Mouse (Mus musculus): ENCODE data around the gene Mical3. TPM values are rescaled to one million over a fixed set of nuclear protein-coding genes. Genes with fewer than 3 reads are reported as not detected.

Mical3 gene
- polyA plus RNA-seq, 1 experiment from 2014 or later: 12.9 TPM

DNA sequence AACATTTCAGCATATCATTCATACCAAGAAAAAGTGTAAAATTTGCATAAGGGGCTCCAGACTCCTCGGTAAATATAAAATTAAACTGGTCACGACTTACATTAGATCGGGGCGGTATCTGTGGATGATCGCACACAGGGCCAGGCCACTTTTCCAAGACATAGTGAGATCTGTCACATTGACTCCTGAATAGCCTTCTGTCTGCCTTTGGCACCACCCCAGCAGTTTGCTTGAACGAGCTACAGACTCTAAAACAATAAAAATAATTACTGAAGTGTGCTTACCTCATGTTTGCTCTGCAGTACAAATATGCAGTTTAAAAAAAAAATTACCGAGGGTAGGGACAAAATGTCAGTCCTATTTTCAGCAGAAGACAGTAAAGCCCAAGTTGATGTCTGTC is 103.9 kb downstream of the Mical3 start:
- Histone ChIP-seq H3K27me3 (replicated peaks; ENCODE audit: control insufficient read depth, insufficient read depth, low read length) (no peaks in the 10 kb centered on the region), H3K4me1 (replicated peaks; ENCODE audit: control insufficient read depth, insufficient read depth, low read length) (no peaks in the 10 kb centered on the region), H3K9me3 (ENCODE audit: control insufficient read depth, low read length) (no peaks in the 10 kb centered on the region), H3K36me3 (ENCODE audit: control insufficient read depth, insufficient read depth, low read length) (peaks cover 41% of the 10 kb centered on the region), H3K27ac (ENCODE audit: low read depth) (no peak overlapping the region), H3K4me3 (ENCODE audit: low read depth, low read length) (no peak overlapping the region), H3K9ac (ENCODE audit: low read length) (no peak overlapping the region), H3K4me2 (ENCODE audit: low read length) (no peak overlapping the region)
- DNase-seq (ENCODE audit: low spot score): no peak
- ATAC-seq (replicated peaks; ENCODE audit: low FRiP score, low TSS enrichment, low read depth): no peak
- 80% methylated on average over 7 of the region's 7 CpGs for WGBS

DNA sequence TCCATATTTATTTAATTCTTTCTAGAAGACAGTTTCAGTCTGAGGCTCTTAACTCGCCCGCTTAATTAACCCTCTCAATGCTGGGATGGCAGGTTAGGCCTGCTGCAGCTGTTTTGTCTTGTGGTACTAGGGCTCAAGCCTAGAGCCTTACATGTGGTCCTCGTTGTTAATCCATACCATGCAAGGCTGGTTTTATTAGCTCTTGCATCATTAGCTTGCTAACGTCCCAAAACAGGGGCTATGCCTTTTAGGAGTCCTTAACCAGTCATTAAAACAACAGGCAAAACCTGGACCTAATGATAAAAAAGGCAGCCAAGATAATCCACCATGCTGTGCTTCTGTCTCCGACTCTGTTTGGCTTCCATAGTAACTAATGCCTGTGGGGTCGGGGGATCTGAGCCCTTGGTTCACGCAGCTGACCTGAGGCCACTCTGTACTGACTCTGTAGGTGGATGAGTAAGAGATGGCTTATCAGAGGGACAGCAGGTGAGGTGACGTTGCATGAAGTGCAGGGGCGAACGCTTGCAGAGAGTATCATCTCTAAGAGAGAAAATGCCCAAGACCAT is 104.7 kb downstream of the Mical3 start:
- H3K27ac ChIP-seq (ENCODE audit: low read depth): no peak overlapping the region
- DNase-seq (ENCODE audit: low spot score): no peak

DNA sequence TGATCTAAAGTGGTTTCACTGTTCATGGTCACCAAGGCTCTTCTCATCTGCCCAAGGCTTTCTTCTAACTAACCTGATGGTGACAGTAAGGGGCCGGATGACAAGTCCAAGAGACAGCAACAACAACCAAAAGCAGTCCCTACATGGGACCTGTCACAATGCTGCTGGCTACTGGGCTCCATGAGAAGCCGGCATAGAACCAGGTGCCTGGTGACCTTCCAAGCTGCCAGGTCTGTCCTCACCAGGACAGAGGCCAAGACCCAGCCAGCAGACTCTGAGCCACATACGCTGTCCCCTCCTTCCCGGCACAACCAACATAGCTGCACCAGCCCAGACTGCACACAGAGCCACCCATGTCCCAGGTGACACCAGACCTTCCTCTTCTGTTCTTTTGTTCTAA is 112.7 kb downstream of the Mical3 start:
- no peaks in the 10 kb centered on the region for H3K4me1 ChIP-seq (replicated peaks; ENCODE audit: control insufficient read depth, insufficient read depth, low read length)
- WGBS: 99% methylated on average over 4 of the region's 4 CpGs
- H3K9me3 ChIP-seq (ENCODE audit: control insufficient read depth, low read length): no peaks in the 10 kb centered on the region
- H3K4me3 ChIP-seq (ENCODE audit: low read depth, low read length): no peak overlapping the region
- ATAC-seq (replicated peaks; ENCODE audit: low FRiP score, low TSS enrichment, low read depth) (no peak), DNase-seq (ENCODE audit: low spot score) (no peak)
- no peak overlapping the region for H3K9ac ChIP-seq (ENCODE audit: low read length)
- no peak overlapping the region for H3K27ac ChIP-seq (ENCODE audit: low read depth)
- H3K4me2 ChIP-seq (ENCODE audit: low read length): no peak overlapping the region
- no peaks in the 10 kb centered on the region for H3K27me3 ChIP-seq (replicated peaks; ENCODE audit: control insufficient read depth, insufficient read depth, low read length)
- H3K36me3 ChIP-seq (ENCODE audit: control insufficient read depth, insufficient read depth, low read length): peaks cover 31% of the 10 kb centered on the region

More for the DNA sequence above, 104.7 kb downstream of the Mical3 start:
- ATAC-seq (replicated peaks; ENCODE audit: low FRiP score, low TSS enrichment, low read depth): no peak
- Histone ChIP-seq H3K9ac (ENCODE audit: low read length) (no peak overlapping the region), H3K36me3 (ENCODE audit: control insufficient read depth, insufficient read depth, low read length) (peaks cover 46% of the 10 kb centered on the region), H3K27me3 (replicated peaks; ENCODE audit: control insufficient read depth, insufficient read depth, low read length) (no peaks in the 10 kb centered on the region), H3K4me3 (ENCODE audit: low read depth, low read length) (no peak overlapping the region), H3K4me2 (ENCODE audit: low read length) (no peak overlapping the region), H3K4me1 (replicated peaks; ENCODE audit: control insufficient read depth, insufficient read depth, low read length) (no peaks in the 10 kb centered on the region), H3K9me3 (ENCODE audit: control insufficient read depth, low read length) (no peaks in the 10 kb centered on the region)
- whole genome bisulfite sequencing: 70% methylated on average over 10 of the region's 10 CpGs

DNA sequence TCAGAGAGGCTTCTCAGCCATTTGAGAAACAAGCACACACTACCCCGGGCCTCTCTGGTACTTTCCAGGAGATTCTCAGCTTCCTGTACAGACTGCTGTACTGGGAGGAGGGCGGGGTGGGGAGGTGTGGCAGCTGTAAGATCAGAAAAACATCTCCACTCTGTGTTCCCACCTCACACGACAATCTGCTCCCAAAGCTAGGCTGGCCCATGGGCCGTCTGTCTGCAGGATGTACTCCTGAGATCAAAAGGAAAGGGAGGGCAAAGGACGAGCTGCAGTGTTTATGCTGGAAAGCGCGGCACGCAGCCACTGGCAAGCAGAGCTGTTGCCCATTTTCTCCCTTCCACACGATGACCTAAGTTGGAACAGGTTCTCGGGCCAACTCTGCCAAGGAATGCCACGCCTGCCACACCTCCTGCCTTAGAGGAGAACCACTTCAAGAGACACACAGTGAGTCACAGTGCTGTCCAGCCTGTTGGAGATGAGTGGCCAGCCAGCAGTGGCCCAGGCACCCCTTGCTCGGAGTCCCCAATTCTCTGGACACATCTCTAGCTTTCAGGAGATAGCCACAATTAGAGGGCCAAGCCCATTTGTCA is 113.3 kb downstream of the Mical3 start:
- Histone ChIP-seq H3K4me1 (replicated peaks; ENCODE audit: control insufficient read depth, insufficient read depth, low read length) (no peaks in the 10 kb centered on the region), H3K9me3 (ENCODE audit: control insufficient read depth, low read length) (no peaks in the 10 kb centered on the region), H3K9ac (ENCODE audit: low read length) (no peak overlapping the region), H3K27me3 (replicated peaks; ENCODE audit: control insufficient read depth, insufficient read depth, low read length) (no peaks in the 10 kb centered on the region), H3K27ac (ENCODE audit: low read depth) (no peak overlapping the region), H3K36me3 (ENCODE audit: control insufficient read depth, insufficient read depth, low read length) (peaks cover 26% of the 10 kb centered on the region), H3K4me3 (ENCODE audit: low read depth, low read length) (no peak overlapping the region), H3K4me2 (ENCODE audit: low read length) (no peak overlapping the region)
- no peak for DNase-seq (ENCODE audit: low spot score)
- 51% methylated on average over 12 of the region's 12 CpGs for WGBS
- ATAC-seq (replicated peaks; ENCODE audit: low FRiP score, low TSS enrichment, low read depth): no peak

DNA sequence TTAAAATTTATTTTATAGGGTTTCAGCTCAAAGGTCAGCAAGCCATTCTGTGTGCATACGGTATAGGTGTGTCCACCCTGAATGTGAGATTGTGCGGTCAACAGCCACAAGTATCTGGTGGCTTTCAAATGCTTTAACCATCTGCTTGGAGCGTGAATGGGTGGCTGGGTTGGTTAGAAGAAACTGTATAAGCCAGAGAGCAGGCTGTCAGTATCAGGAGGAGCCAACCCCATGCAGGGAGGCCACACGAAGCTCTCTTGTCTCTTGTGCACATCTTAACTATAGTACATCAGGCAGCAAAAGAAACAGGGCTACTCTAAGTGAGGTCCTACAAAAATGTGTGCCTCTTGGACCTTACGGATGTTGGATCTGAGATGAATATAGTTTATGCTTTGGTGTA is 114.7 kb downstream of the Mical3 start:
- Histone ChIP-seq H3K9ac (ENCODE audit: low read length) (no peak overlapping the region), H3K4me3 (ENCODE audit: low read depth, low read length) (no peak overlapping the region), H3K27me3 (replicated peaks; ENCODE audit: control insufficient read depth, insufficient read depth, low read length) (no peaks in the 10 kb centered on the region), H3K4me1 (replicated peaks; ENCODE audit: control insufficient read depth, insufficient read depth, low read length) (no peaks in the 10 kb centered on the region), H3K36me3 (ENCODE audit: control insufficient read depth, insufficient read depth, low read length) (peaks cover 13% of the 10 kb centered on the region), H3K27ac (ENCODE audit: low read depth) (no peak overlapping the region), H3K9me3 (ENCODE audit: control insufficient read depth, low read length) (no peaks in the 10 kb centered on the region), H3K4me2 (ENCODE audit: low read length) (no peak overlapping the region)
- no peak for ATAC-seq (replicated peaks; ENCODE audit: low FRiP score, low TSS enrichment, low read depth)
- DNase-seq (ENCODE audit: low spot score): no peak
- 87% methylated on average over 5 of the region's 5 CpGs for WGBS

DNA sequence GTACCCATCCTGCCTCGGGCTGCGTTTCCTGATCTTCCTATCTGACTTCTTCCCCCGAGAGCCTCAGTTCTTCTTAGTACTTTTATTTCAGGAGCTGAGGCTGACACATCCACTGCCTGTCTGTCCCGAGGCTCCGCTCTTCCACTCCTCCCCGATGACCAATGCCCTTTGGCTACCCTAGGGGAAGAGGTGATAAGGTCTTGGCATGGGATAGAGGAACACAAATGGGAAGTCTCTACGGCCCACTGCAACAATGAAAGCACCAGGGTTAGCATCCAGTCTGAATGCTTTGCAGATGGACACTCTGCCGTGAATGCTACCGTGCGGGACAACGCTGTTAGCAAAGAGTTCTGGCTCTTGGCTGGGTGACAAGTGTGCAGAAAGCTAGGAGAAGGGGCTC is 116.5 kb downstream of the Mical3 start:
- no peaks in the 10 kb centered on the region for H3K4me1 ChIP-seq (replicated peaks; ENCODE audit: control insufficient read depth, insufficient read depth, low read length)

DNA sequence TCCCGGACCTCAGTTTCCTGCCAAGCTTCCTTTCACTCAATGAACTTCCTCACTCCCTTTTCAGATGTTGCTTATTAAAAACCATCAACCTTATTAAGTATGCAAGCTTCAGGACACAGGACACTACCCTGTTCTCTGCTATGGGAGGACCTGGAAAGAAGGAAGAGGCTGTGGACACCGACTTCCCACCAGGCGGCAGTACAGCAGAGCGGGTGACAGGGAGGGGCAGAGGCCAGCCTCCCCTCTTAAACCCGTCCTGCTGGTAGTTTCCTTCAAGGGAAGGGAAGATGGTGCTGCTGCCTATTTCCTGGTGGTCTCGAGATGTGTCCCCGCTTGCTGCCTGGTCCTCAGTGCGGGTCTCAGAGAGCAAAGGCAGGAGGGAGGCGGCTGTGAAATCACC is 117.0 kb downstream of the Mical3 start:
- H3K4me3 ChIP-seq (ENCODE audit: low read depth, low read length): no peak overlapping the region
- ATAC-seq (replicated peaks; ENCODE audit: low FRiP score, low TSS enrichment, low read depth) (0 out of 2 replicates have a peak, but pooled peaks have one; percentile 55), DNase-seq (ENCODE audit: low spot score) (peak; percentile 64)
- H3K9ac ChIP-seq (ENCODE audit: low read length): no peak overlapping the region
- H3K36me3 ChIP-seq (ENCODE audit: control insufficient read depth, insufficient read depth, low read length): no peaks in the 10 kb centered on the region
- H3K27me3 ChIP-seq (replicated peaks; ENCODE audit: control insufficient read depth, insufficient read depth, low read length): no peaks in the 10 kb centered on the region
- no peaks in the 10 kb centered on the region for H3K9me3 ChIP-seq (ENCODE audit: control insufficient read depth, low read length)
- H3K4me2 ChIP-seq (ENCODE audit: low read length): no peak overlapping the region
- WGBS: 49% methylated on average over 9 of the region's 9 CpGs
- no peaks in the 10 kb centered on the region for H3K4me1 ChIP-seq (replicated peaks; ENCODE audit: control insufficient read depth, insufficient read depth, low read length)
- no peak overlapping the region for H3K27ac ChIP-seq (ENCODE audit: low read depth)

More for the DNA sequence above, 116.5 kb downstream of the Mical3 start:
- WGBS: 86% methylated on average over 11 of the region's 11 CpGs
- Histone ChIP-seq H3K36me3 (ENCODE audit: control insufficient read depth, insufficient read depth, low read length) (no peaks in the 10 kb centered on the region), H3K9ac (ENCODE audit: low read length) (no peak overlapping the region), H3K9me3 (ENCODE audit: control insufficient read depth, low read length) (no peaks in the 10 kb centered on the region), H3K4me2 (ENCODE audit: low read length) (no peak overlapping the region), H3K27ac (ENCODE audit: low read depth) (no peak overlapping the region), H3K4me3 (ENCODE audit: low read depth, low read length) (no peak overlapping the region), H3K27me3 (replicated peaks; ENCODE audit: control insufficient read depth, insufficient read depth, low read length) (no peaks in the 10 kb centered on the region)
- no peak for ATAC-seq (replicated peaks; ENCODE audit: low FRiP score, low TSS enrichment, low read depth)
- DNase-seq (ENCODE audit: low spot score): no peak

DNA sequence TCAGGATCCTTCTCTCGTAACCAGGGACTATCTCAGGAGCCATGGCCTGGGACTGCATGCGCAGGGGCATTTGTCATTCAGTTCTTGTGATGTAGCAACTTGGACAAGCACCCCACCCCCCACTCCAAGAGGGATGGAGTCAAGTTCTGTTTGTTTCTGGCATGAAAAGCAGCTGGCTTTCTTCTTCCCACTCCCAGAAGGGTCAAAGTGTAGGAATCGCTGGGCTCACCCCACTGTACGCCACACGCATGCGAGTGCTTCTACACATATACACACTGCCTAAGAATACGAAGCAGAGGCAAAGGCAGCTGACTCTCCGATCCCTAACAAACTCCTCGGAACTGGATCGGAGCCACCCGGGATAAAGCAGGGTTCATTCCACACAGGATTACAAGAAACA is 119.1 kb downstream of the Mical3 start:
- WGBS: 57% methylated on average over 11 of the region's 11 CpGs
- Histone ChIP-seq H3K9me3 (ENCODE audit: control insufficient read depth, low read length) (no peaks in the 10 kb centered on the region), H3K4me1 (replicated peaks; ENCODE audit: control insufficient read depth, insufficient read depth, low read length) (no peaks in the 10 kb centered on the region), H3K27me3 (replicated peaks; ENCODE audit: control insufficient read depth, insufficient read depth, low read length) (no peaks in the 10 kb centered on the region), H3K4me2 (ENCODE audit: low read length) (no peak overlapping the region), H3K27ac (ENCODE audit: low read depth) (no peak overlapping the region), H3K9ac (ENCODE audit: low read length) (no peak overlapping the region), H3K4me3 (ENCODE audit: low read depth, low read length) (no peak overlapping the region), H3K36me3 (ENCODE audit: control insufficient read depth, insufficient read depth, low read length) (no peaks in the 10 kb centered on the region)
- DNase-seq (ENCODE audit: low spot score) (no peak), ATAC-seq (replicated peaks; ENCODE audit: low FRiP score, low TSS enrichment, low read depth) (no peak)

DNA sequence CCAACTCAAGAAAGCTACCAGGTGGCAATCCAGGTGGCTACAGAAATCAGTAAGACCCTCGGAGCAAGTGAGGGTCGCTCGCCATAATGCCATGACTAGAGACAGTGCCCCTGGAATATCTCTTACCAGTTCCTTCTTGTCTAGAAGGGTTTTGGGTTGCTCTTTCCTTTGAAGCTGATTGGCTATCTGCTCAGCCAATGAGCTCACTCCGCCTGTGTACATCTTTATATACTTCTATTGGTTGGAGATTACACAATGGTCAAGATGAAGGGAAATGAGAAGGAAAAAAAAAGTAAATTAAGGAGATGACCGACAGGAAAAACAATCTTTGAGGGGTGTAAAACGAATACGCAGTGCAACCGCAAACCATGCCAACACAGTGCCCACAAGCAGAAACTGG is 121.1 kb downstream of the Mical3 start:
- Histone ChIP-seq H3K27ac (ENCODE audit: low read depth) (no peak overlapping the region), H3K9me3 (ENCODE audit: control insufficient read depth, low read length) (no peaks in the 10 kb centered on the region), H3K4me3 (ENCODE audit: low read depth, low read length) (no peak overlapping the region), H3K4me1 (replicated peaks; ENCODE audit: control insufficient read depth, insufficient read depth, low read length) (no peaks in the 10 kb centered on the region; the same call in 1 of the 2 replicates), H3K4me2 (ENCODE audit: low read length) (no peak overlapping the region), H3K36me3 (ENCODE audit: control insufficient read depth, insufficient read depth, low read length) (0 out of 2 replicates have a peak, but pooled peaks cover 4% of the 10 kb centered on the region), H3K27me3 (replicated peaks; ENCODE audit: control insufficient read depth, insufficient read depth, low read length) (no peaks in the 10 kb centered on the region), H3K9ac (ENCODE audit: low read length) (no peak overlapping the region)
- ATAC-seq (replicated peaks; ENCODE audit: low FRiP score, low TSS enrichment, low read depth) (no peak), DNase-seq (ENCODE audit: low spot score) (no peak)
- 94% methylated on average over 8 of the region's 8 CpGs for WGBS
